Mouse (Mus musculus) E14TG2a.4 (cell line): Measurements from ENCODE around the gene Uchl5.

Source experiments
- CTCF ChIP-seq: conservative IDR thresholded peaks from 2 replicates; pipeline ENCODE4 v1.5.1; 2014; ENCODE audit warnings: low read length
- NANOG ChIP-seq: IDR thresholded peaks from 2 replicates; pipeline ENCODE4 v1.6.1; 2014; ENCODE audit warnings: borderline replicate concordance, low read length, mixed read lengths
- POU5F1 ChIP-seq: IDR thresholded peaks from 2 replicates; pipeline ENCODE4 v1.6.1; 2014; ENCODE audit warnings: low read length, borderline replicate concordance

DNA sequence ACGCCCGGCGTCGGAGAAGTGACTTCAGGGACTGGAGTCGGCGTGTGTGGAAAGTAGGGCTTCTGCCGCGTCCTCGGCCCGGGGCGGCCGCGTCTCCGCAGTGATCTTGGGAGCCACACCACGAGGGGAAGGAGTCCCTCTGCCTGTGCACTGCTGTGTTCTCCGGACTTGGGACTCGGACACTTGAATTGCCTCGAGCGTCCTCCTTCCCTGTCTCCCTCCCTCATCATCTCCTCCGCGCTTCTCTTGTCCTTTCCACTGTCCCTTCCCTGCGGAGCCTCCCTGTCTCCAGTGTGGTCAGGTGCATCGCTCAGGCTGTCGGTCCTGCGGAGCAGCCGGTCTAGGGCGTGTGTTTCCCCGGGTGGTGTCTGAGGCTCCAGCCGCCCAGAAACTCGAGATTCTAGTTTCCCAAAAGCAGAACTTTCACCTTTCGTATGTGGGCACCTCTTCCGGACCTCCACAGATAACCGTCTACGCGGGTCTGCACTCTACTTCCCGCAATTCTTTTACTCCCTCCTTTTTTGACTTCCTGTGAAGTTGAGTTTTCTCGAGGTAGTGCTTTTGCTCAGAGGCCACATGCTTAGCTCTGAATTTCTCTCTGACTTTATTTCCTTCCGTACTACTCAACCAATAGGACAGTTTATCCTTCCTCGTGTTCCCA is 616 bp downstream of the Uchl5 start:
- TF ChIP-seq CTCF (no peak), NANOG (no peak), POU5F1 (no peak)
